Mouse (Mus musculus) frontal cortex, postnatal 10 days (tissue): ENCODE results near the gene Hemk1.

Experiments used
- DNase-seq, 2 experiments: peaks; one replicate each; pipeline ENCODE4 v3.0.0; 2022; ENCODE audit warnings: low spot score in 2 of 2, mixed read lengths in 1 of 2

Hemk1 gene

DNA sequence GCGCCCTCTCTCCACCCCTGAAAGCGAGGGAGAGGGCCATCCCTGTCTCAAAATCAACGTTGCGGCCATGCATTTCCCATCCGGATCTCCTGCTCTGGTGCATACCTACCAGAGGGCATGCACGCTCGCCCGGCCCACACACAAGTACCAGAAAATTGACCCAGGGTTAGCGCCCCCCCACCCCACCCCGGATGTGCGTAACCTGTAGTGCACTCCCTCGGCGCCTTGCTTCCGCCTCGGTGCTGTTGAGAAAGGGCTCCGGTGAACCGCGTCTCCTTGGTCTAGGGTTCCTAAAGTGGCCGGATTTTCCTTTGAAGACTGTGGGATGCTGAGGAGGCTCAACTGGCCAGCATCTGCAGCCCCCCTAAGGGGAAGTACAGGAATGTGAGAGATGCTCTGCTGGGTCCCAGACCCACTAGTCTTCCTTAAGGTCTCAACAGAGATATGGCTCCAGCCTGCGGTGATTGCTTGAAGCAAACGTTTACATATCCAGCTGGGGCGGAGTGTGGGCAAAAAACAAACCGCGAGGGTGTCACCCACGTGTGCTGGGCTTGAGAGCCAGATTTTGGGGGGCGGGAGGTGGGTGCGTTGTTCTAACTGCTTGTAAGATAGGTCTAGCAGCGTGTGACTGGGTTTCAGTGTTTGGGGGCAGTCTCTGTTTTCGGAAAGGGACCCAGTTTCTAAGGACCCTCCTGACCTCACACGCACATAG is at the start of gene Hemk1:
TSS of gene Hemk1 (minus strand) at position 179 of the 712 bp plus-strand sequence.
- DNase-seq = peak; percentile 53 to 78

DNA sequence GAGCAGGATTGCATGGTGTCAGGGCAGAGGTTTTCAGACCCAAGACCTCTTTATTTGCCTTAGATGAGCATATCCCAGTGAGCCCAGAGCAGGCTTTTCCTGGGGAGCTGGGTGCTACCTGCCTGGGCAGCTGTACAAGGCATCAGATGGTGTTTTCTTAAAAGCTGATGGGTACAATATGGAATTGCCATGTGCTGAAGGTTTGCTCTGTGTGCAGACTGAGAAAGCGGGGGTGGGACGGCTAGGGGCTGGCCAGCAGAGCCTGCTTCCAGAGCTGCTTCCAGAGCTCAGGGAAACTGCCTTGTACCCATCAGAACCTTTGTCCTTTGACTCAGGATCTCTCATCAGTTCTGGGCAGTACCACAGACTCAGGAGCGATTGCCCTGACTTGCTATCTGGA is 49.6 kb upstream of the Hemk1 start:
- DNase-seq = no peak

DNA sequence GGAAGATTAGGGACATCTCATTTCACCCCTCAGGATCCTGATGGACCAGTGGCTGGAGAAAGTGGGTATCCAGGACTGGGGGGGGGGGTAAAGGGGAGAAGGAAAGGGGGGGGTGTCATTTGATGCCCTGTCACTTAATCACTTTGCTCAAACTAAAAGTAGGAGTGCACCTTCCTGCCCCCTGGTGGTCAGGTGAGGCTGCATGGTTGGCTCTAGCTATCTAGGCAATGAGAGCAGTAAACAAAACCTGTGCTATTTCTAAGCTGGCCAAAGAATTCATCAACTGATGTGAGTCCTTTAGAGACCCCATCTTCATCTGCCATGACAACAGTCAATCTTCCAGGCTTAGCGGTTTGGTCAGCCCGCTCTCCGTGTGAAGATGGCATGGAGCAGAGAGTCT is 48.6 kb upstream of the Hemk1 start:
- DNase-seq = no peak

DNA sequence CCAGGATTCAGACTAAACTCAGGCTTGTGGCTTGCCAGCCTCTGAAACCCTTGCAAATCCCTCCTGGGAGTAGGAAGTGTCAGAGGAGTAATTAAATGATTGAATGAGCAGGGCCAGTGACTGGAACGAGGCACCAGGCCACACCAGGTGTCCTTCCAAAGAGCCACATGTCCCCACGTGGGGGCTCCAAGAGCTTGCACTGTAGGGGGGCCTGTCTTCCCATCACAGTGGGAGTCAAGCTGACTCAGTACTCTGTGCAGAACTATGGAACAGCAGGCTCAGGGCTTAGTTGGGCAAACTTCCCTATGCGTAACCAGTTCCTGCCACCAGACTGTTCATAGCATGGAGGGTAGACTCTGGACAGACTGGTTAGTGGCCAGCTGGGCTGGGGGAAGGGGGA is 46.2 kb upstream of the Hemk1 start:
- DNase-seq = no peak

GRCm38 (mm10) chr9:107381723-107382122 is 43.6 kb upstream of the Hemk1 start:
- DNase-seq = no peak

DNA sequence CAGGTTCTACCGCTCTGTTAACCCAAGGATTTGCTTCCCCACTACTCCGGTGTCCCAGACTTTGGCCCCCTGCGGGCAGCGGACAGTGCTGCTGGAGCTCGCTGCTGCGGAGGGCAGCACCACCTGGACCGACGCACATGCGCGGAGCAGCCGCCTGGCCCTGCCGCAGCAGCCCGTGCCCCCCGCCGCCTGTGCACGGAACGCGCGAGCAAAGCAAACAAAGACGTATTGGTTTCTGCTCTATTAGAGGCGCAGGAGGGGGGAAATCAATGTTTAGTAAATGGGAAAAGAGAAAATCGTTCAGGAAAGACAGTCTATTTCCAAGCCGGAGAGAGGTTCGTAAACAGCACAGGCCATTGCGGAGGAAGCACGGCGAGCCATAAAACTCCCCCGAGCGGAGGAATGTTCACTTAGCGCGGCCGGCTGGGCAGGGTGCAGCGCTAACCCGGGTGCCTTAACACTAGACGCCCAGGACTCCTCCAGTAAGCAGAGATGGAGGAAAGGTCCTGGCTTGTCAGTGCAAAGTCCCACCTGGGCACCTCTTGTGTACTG is 39.9 kb upstream of the Hemk1 start:
- no peak for DNase-seq

DNA sequence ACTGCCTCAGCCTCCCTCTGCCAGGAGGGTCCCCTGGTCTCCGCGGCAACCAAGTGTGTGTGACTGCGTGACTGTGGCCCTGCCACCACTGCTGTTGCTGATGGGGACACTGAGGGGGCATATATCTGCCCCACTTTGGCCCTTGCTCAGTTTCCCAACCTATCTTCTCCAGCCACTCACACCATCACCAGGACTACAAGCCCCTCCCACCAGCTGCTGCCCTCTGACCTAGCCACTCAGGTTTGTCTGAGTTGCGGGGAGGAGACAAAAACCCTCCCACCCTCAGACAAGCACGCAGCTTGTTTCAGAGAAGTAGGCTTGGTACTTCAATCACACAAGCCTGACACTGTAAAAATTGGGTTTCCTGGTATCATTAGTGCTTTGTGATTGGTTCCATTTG is 37.3 kb upstream of the Hemk1 start:
- no peak for DNase-seq

DNA sequence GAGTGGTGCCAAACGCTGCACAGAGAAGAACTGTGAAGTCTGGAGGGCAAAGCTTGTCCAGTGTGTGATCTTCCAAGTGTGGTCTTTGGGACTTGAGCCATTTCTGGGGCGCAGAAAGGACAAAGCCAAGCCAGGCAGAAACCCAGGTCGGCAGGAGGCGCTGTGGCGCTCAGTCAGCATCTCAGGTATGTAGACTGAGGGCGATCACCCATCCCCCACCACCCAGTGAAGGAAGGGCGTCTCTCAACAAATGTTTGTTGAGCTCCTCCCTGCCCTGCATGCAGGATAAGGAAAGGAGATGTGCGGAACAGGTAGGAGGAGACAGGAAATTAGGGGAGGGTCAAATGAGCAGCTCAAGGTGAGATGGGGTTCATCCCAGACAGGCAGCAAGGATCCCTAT is 36.5 kb upstream of the Hemk1 start:
- DNase-seq = no peak

GRCm38 (mm10) chr9:107372441-107372840 is 34.3 kb upstream of the Hemk1 start:
- DNase-seq = no peak

DNA sequence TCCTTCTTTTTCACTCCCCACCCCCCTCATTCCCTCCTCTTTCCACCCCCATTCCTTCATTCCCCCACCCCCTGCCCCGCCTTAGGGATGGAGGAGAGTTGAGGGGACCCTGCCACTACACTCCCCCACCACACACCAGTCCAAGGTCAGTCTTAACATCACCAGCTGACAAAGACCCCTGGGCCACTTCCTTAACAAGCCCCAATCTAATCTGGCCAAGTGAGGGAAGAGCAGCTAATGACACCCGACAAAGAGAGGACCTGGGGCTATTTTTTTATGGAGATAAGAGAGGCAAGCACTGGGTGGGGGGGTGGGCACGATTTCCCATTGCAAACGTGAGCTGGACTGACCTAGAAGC is 31.9 kb upstream of the Hemk1 start:
- DNase-seq = no peak

GRCm38 (mm10) chr9:107369270-107370105 is 31.3 kb upstream of the Hemk1 start:
- DNase-seq = no peak

- no peak for DNase-seq
Observed at GRCm38 (mm10) chr9:107368302-107368701, 30.2 kb upstream of the Hemk1 start.

- DNase-seq = peak in 1 of 2 experiments; percentile 28
Observed at GRCm38 (mm10) chr9:107366644-107367043, 28.5 kb upstream of the Hemk1 start.

GRCm38 (mm10) chr9:107360989-107361388 is 22.8 kb upstream of the Hemk1 start:
- no peak for DNase-seq

- DNase-seq = peak; percentile 45 to 78
Observed at GRCm38 (mm10) chr9:107357651-107358050, 19.5 kb upstream of the Hemk1 start.

DNA sequence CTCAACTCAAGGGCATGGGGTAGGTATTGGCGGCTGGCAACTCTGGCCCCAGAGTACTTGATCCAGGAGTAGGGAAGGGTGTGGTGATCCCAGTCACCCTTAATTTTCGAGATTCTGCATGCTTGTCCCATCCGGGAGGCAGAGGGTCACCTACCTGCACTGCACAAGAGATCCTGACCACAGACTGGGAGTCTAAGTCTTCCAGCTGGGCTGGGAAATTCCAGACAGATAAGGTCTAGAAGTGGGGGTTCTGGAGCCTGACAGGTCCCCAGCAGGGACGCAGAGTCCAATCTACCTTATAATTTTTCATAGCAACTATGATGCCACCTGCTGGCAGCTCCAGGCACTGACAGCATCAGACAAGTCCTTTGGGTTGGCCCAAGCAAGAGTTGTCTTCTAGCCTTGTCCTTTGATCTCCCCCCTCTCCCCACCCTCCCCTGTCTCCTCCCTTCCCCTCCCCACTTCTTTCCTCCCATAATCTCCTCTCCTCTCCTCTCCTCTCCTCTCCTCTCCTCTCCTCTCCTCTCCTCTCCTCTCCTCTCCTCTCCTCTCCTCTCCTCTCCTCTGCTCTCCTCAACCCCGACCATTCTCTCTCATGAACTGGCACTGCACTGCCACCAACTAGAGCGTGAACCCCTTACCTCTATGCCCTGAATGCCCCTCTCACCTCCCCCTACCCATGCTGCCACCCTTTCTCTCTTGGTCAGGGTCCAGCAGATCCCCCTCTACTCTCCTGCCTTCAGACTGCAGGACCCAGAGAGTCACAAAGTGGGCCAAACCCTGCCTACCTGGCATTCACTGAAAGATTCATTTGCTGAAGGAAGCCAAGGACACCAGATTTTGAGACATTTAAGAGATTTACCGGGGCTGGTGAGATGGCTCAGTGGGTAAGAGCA is 18.0 kb upstream of the Hemk1 start:
- DNase-seq = peak in 1 of 2 experiments; percentile 55

DNA sequence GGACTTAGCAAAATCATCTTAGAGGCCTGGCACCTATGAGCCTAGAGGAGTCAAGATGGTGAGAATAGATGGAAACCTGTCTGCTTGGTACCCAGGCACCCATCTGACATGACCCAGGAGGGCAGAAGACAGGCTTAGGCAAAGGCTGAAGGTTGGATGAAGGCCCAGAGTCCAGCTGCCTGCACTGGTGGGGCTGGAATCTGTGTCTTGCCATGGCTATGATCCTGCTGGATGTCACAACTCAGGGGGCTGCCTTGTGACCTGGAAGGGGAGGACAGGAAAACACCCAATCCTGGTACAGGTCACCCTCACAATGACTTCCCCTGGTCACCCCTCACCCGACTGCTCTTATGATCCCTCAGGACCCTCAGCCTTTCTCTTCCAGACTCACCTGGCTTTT is 16.7 kb upstream of the Hemk1 start:
- no peak for DNase-seq

- DNase-seq = no peak
Observed at GRCm38 (mm10) chr9:107349321-107349720, 11.2 kb upstream of the Hemk1 start.

DNA sequence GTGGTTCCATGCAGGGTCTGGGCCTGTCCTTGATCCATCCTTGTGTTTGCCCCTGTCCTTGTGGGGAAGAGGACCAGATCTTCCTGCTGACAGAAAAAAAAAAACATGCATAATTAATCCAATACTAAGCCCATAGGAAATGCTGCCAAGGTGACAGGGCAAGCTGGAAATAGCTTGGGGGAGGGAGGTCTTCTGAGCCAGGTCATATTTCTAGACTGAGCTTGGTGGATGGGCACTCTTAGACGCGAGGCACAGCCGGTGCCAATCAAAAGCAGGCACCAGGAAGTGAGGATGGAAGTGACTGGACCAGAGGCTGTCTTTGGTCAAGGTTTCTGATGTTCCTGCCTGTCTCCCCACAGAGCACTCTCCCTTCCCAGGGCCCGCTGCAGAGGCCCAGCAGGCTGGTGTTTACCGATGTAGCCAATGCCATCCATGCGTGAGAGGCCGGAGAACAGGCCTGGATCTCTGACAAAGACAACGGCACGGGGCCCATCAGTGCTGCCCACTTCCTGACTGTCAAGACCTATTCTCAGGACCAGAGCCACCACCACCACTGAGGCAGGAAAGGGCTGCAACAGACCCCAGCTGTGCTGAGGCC is 9.5 kb upstream of the Hemk1 start:
- no peak for DNase-seq

- no peak for DNase-seq
Observed at GRCm38 (mm10) chr9:107346081-107346480, 7.9 kb upstream of the Hemk1 start.

GRCm38 (mm10) chr9:107344027-107344426 is 5.9 kb upstream of the Hemk1 start:
- DNase-seq = no peak
